Mouse (Mus musculus) spleen, postnatal 4 days (tissue): ENCODE measurements around the gene Cux2.

Experiments used
- DNase-seq, 2 experiments: peaks; one replicate each; pipeline ENCODE4 v3.0.0; 2022; ENCODE audit warnings: low spot score in 2 of 2

Gene Cux2

DNA sequence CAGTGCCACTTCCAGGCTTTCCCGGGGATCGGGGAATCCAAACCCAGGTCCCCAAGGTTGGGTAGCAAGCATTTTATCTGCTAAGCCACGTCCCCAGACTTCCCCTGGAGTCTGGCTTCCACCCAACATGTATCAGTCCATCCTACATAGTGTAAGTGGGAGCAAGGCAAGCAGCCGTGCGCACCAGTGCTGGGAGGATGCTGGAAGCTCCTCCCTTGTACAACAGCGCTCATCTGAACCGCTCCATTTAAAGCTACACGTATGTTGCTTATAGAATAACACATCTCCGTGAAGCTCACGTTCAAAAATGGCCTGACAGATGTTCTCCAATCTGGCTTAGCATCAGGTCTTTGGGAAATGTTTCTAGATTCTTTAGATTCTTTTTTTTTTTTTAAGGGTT, 86.9 kb downstream of the Cux2 start:
- DNase-seq, result no peak

DNA sequence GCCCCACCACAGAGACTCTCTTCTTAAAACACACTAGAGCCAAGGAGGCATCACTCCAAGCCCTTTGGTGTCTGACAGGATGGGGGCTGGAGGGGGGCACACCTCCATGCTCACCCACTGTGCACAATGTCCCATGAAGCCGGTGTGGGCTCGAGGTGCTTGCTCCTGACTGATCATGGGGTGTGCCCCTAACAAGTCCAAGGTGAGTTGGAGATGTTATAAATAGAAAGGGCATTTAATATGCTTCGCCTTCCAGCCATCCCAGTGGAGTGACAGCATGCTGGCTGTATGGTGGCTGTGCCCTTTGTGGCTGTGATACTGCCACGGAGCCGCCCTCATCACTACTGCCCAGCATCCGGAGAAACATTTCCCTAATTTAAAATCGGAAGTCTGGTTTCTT, 87.5 kb downstream of the Cux2 start:
- no peak for DNase-seq

DNA sequence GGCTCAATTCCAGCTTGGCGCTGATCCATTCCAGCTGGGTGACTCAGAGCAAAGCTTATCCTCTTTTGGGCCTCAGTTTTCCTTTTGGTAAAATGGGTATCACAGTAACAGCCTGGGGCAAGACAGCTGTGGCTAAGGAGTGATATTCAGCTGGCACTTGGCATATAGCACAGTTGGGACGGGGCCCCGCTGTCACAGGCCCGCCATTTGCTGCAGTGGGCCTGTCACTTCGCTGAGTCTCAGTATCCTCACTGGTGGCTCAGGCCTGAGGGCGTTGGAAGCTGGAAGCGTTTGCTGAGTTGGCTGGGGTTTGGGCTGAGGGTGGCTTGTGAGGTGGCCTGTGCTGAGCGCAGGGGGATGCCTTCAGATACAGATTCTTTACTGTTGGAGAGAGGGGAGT, 88.6 kb downstream of the Cux2 start:
- no peak for DNase-seq

DNA sequence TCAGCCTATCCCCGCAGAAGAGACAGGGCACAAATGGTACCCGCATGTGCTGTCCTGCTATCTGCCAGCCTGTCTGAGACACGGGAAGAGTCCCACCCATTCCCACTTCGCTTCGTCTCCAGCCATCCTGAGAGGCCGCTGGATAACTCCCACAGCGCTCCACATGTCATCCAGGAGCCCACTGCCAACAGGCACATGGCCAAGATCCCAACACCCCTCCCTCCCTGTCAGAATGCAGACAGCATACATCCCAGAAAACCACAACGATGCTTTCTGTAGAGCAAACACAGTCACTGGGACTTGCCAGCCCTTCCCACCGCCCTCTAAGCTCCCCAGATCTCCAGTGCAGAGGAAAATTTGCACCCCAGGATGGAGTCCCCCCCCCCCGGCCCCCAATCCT, 90.2 kb downstream of the Cux2 start:
- no peak for DNase-seq

DNA sequence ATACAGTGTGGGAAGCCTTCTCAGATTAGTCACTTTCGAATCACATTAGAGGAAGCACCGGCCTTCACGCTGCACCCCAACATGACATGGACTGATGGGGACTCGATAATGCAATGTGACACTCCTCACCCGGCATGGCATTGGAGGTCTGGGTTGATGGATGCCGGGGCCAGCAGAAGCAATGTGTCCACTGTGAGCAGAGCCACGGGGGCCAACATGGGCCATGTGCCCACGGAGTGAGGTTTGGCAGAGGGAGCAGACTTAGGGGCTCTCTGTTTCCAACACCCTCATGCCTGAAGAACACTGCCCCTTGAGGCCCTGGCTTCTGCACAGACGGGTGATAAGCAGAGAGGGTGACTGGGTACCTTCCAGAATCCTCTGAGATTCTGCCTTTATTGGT, 91.4 kb downstream of the Cux2 start:
- no peak for DNase-seq

DNA sequence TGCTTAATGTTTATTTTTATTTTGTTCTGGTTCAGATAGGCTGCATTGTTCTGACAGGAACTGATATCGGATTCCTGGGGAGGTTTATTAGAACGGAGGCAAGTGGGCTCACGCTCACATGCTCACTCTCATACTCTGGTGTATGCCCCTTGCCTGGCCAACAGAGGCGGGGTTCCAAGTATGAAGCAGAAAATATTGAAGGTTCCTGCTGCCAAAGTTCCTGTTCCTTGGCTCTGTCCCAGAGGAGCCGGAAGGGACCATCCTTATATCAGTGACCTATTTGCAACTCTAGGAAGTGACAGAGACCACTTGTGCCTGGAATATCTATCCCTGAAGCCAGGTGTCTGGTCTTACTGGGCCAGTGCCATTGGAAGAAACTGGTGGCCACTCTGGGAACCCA, 94.1 kb downstream of the Cux2 start:
- DNase-seq, result no peak

- DNase-seq, result no peak
Measured at GRCm38 (mm10) chr5:121950175-121950574, 99.7 kb downstream of the Cux2 start.

GRCm38 (mm10) chr5:121949050-121949443, 100.9 kb downstream of the Cux2 start:
- no peak for DNase-seq

- DNase-seq, result no peak
Measured at GRCm38 (mm10) chr5:121948302-121949049, 101.4 kb downstream of the Cux2 start.

GRCm38 (mm10) chr5:121946657-121947245, 103.2 kb downstream of the Cux2 start:
- DNase-seq, result no peak

DNA sequence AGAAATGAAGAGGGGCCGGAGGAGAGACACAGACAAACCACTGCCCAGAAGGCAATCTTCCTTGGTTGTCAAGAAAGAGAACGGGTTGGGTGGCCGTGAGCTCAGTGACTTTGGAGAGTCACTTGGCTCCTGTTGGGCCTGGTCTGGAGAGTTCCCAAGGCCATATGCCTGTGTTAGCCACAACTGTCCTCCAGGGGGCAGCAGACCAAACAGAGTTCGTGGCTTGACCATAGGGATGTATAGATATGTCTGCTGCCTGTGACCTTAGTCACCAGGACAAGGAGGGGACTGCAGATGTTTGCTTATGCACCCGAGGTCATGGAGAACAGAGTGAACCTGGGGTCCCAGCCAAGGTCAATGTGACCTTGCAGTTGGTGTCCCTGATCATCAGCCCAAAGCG, 104.1 kb downstream of the Cux2 start:
- peak; percentile 40 to 78 for DNase-seq

- no peak for DNase-seq
Measured at GRCm38 (mm10) chr5:121944021-121944790, 105.7 kb downstream of the Cux2 start.

DNA sequence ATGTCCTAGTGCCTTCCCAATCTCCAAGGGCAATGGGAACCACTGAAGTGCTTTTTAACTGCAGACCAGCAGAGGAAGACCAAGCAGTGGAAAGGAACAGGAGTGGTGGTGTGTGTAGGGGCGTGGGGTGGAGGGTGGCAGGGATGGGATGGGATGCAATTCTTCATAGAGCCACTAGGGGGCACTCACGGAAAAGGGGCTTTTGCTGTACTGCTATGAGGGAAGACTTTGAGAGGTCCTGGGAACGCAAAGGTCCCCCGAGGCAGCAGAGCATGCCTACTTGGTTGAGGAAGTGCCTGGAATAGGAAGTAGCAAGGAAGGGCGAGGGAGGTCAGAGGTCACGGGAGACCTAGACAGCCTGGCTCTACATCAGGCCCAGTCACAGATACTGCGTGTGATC, 106.4 kb downstream of the Cux2 start:
- no peak for DNase-seq

GRCm38 (mm10) chr5:121938065-121938849, 111.6 kb downstream of the Cux2 start:
- no peak for DNase-seq

DNA sequence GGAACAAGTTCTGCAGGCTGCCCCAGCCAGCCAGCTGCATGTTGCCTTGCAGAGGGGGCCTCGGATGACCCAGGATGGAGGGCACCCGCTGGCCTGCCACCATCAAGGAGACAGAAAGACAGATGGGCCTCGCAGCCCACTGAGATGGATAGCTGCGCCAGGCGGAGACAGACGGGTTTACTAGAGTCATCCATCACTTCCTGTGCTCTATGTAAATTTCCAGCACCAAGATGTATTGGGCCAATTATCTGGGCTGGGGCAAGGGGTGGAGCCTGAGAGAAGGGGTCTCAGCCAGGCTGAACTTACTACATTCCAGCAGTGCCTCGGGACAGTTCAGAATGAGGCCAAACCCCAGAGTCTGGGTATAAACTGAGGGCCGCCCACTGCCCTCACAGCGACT, 119.6 kb downstream of the Cux2 start:
- DNase-seq, result no peak

DNA sequence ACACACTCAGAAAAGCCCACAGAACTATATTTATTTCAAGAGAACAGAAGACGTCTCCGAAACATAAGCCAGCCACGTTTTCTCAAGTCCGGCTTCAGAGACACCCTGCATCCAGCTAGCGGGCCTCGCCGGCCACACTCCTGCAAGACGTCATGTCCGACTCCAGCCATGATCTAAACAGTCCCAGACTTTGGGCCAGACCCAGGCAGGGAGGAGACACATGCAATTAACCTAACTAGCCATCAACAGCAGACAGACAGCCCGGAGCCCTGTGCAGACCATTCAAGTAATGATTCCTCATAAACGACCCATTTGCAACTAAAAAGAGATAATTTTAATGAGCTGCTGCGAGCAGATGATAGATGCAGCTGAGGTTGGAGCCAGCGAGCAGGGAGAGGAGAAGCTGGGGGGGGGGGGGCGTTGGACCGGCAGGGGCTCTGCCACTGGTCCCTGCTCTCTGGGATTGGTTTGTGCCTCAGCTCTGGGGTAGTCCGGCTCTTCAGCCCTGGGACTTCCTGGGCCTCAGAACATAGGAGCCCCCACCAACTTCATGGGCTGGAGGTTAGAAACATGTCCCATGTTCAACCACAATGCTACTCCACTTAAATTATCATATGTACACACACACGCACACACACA, 121.4 kb downstream of the Cux2 start:
- no peak for DNase-seq

DNA sequence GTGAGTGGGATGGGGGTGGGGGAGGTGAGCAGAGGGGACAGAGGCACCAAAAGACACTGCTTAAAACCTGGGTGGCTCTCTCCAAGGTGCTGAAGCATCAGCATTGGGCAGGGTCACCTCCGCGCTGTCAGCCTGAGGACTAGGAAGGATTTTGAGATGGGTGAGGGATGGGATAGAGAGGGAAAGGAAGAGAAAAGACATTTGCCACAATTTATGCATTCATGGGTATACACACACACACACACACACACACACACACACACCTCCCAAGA, 123.4 kb downstream of the Cux2 start:
- no peak for DNase-seq

DNA sequence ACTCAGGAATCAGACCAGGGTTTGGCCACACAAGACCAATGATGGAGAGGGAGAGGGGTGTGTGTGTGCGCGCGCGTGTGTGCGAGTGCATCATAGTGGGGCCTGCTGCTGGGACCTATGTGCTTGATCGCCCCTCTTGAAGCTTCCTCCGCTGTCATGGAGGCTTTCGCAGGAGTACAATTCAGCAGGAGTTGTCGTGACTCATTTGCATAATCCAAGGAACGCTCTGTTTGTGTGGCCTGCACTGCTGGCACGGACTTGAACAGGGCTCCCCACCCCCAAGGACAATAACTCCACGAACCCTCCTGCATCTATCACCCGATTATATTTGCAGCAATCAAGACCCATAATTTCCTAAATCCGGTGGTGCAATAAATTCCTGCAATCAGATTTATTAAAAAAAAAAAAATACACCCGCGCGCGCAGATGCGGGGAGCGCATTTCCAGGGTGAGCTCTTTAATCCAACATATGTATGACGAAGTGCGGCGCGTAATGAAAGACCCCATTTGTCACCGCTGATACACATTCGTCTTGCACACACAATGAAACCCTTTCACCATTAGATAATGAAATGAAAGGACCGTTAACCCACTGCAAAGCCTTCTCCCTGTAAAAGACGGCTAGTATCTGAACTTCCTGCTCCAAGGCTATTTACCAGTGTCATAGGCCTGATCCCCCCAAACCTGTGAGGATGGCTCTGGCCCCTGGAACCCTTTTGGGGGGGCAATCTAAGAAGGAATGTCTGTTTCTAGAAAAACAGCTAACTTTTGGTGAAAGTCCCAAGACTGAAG, 124.0 kb downstream of the Cux2 start:
- DNase-seq, result no peak

- no peak for DNase-seq
Measured at GRCm38 (mm10) chr5:121925291-121925690, 124.6 kb downstream of the Cux2 start.

DNA sequence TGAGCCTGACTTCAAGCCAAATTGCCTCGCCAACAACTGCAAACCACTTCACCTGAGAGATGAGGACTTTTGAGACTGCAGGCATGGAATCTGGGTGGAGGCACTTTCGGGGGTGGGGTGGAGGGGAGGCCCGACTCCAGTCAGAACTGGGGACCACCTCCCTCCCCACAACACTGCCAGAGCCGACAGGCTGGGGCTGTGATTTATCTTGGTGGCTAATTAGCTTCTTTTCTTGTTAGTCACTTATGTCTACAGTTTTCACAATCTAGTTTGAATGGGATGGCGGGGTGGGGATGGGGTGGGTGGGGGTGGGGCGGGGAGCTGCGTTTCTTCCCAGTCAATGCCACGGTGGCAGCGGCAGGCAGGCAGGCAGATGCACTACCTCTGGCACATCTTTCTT, 125.5 kb downstream of the Cux2 start:
- DNase-seq, result no peak
